Comparison of ENCODE assay signal across 16 mouse cellular contexts in genomic region chr6:139878362-139878696, GRCm38 (mm10).
DNase-seq lines count a peak whose midpoint lies in the region; ATAC-seq and TF ChIP-seq lines count a peak whose summit lies in the region.
"Had no signal": no experiment of that assay in that cellular context is flagged by ENCODE, and none has a peak within 500 bp of the region (broad histone marks: within the 10 kb centered on the region; RNA-seq: fewer than 3 reads in every experiment).

No protein-coding gene starts in this region.

- no peak overlapping the region for H3K4me3 ChIP-seq in kidney, postnatal 0 days (replicated peaks; ENCODE audit: low read depth, low read length)
- no peak overlapping the region for H3K4me3 ChIP-seq in kidney, adult 2 months (ENCODE audit: insufficient read depth, low read depth, low read length)
- H3K4me3 ChIP-seq: embryonic facial prominence, embryonic 10.5 days; liver, embryonic 12.5 days; megakaryocyte, embryonic 14.5 days had no signal

- DNase-seq in adrenal gland, postnatal 14 days: peak; percentile 22
- DNase-seq in adrenal gland, postnatal 25 days: no peak
- DNase-seq in kidney, postnatal 0 days (ENCODE audit: low spot score): peak; percentile 30
- DNase-seq in kidney, adult 2 months: no peak
- DNase-seq in urinary bladder, postnatal 14 days (ENCODE audit: low spot score): peak; percentile 5
- DNase-seq in urinary bladder, postnatal 25 days (ENCODE audit: low spot score): no peak
- no peak for DNase-seq in left cerebral cortex, postnatal 4 days
- DNase-seq in embryo, embryonic 10 days (ENCODE audit: low spot score): no peak
- DNase-seq: cerebellum, adult 9-11 months; kidney, adult 18-20 months; kidney, postnatal 4 days; right cerebral cortex, postnatal 25 days; thymus, postnatal 25 days had no signal

- no peak overlapping the region for H3K9ac ChIP-seq in kidney, postnatal 0 days (ENCODE audit: low read depth, low read length)
- H3K9ac ChIP-seq: liver, embryonic 12.5 days had no signal

- H3K4me2 ChIP-seq in kidney, postnatal 0 days (ENCODE audit: low read length): no peak overlapping the region
- H3K4me2 ChIP-seq: liver, embryonic 12.5 days had no signal

- H3K27me3 ChIP-seq in kidney, postnatal 0 days (ENCODE audit: insufficient read depth, low read length): no peaks in the 10 kb centered on the region
- H3K27me3 ChIP-seq in kidney, adult 2 months (replicated peaks; ENCODE audit: control insufficient read depth, insufficient read depth, low read length): no peaks in the 10 kb centered on the region
- H3K27me3 ChIP-seq: liver, embryonic 12.5 days; megakaryocyte, embryonic 14.5 days had no signal

- WGBS in kidney, postnatal 0 days: 68% methylated on average over 1 of the region's 1 CpGs
- 66% methylated on average over 1 of the region's 1 CpGs for WGBS in kidney, adult 2 months

- no peak for TF ChIP-seq CTCF in kidney, postnatal 0 days (IDR thresholded peaks at IDR 0.05; ENCODE audit: low read depth)
- no peak for TF ChIP-seq CTCF in kidney, adult 2 months (conservative IDR thresholded peaks at IDR 0.05; ENCODE audit: insufficient read depth, insufficient read length, low read depth, low read length)

- intact Hi-C loops in left cerebral cortex, postnatal 4 days (cut with DNase I): no loop called here

- H3K36me3 ChIP-seq in kidney, postnatal 0 days (ENCODE audit: insufficient read depth, low read length): no peaks in the 10 kb centered on the region
- no peaks in the 10 kb centered on the region for H3K36me3 ChIP-seq in kidney, adult 2 months (ENCODE audit: control insufficient read depth, insufficient read depth, low read length)
- H3K36me3 ChIP-seq: embryonic facial prominence, embryonic 10.5 days; liver, embryonic 12.5 days had no signal

- H3K9me3 ChIP-seq in kidney, postnatal 0 days (replicated peaks; ENCODE audit: low read length): no peaks in the 10 kb centered on the region
- H3K9me3 ChIP-seq: embryonic facial prominence, embryonic 10.5 days; liver, embryonic 12.5 days had no signal

- no peaks in the 10 kb centered on the region for H3K4me1 ChIP-seq in kidney, postnatal 0 days (replicated peaks; ENCODE audit: insufficient read depth, low read length)
- H3K4me1 ChIP-seq in kidney, adult 2 months (ENCODE audit: control insufficient read depth, insufficient read depth, low read length): no peaks in the 10 kb centered on the region
- H3K4me1 ChIP-seq: embryonic facial prominence, embryonic 10.5 days; liver, embryonic 12.5 days; megakaryocyte, embryonic 14.5 days had no signal

- no peak overlapping the region for H3K27ac ChIP-seq in kidney, postnatal 0 days
- no peak overlapping the region for H3K27ac ChIP-seq in kidney, adult 2 months (ENCODE audit: insufficient read depth, low read depth, low read length)
- H3K27ac ChIP-seq: embryonic facial prominence, embryonic 10.5 days; liver, embryonic 12.5 days had no signal

- ATAC-seq in kidney, postnatal 0 days (replicated peaks; ENCODE audit: low FRiP score, low read depth): no peak
- ATAC-seq: liver, embryonic 12.5 days had no signal

- no peak for TF ChIP-seq POLR2A in kidney, adult 2 months (IDR thresholded peaks at IDR 0.05; ENCODE audit: low read depth, low read length)

Comparison
In these comparisons a context has a peak if more than half of its experiments do, and no peak if none do; other contexts are left out.
1. DNase-seq: peak in adrenal gland, postnatal 14 days (single experiment), kidney, postnatal 0 days (single experiment) and urinary bladder, postnatal 14 days (single experiment); none in adrenal gland, postnatal 25 days (single experiment), kidney, adult 2 months (single experiment), urinary bladder, postnatal 25 days (single experiment), left cerebral cortex, postnatal 4 days (single experiment) and embryo, embryonic 10 days (single experiment).